Comparison of ENCODE assay signal across 8 mouse cellular contexts in the genomic region with DNA sequence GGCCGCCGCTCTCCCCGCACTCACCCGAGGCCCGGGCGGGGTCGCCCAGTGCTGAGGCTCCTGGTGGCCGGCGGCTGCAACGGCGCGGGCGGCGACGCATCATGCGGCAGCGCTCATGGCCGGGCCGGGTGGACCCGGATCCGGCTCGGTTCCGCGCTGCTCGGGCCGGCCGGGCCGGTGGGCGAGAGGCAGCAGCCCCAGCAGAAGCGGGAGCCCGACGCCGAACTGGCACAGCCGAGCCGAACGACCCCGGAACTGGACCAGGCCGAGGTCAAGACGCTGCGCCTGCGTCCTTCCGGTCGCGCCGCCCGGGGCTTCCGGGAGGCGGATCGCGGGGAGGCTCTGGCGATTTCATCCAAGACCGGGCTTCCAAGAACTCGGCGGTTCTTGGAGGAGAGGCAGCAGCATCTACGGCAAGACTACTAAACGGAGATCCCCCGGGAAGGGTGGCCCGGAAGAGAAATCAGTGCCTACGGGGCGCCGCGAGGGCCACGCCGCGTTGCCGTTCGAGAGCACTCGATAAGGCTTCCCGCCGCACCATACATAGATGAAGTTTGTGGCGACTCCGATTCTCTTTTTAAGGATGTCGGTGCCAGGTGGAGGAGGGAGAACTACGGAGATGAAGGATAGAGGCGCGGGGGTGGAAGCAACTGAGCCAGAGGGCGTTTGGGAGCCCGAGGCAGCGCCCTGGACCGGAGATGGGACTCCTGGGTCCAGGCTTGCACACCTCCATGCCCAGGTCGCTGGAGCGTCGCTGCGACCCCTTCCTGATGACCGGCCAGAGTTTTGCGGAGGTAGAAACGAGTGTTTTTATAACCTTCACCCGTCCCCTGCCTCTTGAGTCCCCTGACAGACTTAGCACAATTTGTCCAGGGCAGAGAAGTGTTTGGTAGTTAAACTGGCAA. TPM values are rescaled to one million over a fixed set of nuclear protein-coding genes. Genes with fewer than 3 reads are reported as not detected.
A peak's percentile ranks its signal among the peaks of the same experiment; 100 is the strongest.
DNase-seq lines count a peak whose midpoint lies in the region; ATAC-seq and TF ChIP-seq lines count a peak whose summit lies in the region.

A gene (minus strand): TSS at position 415 of the 905 bp plus-strand sequence.

- TF ChIP-seq CTCF in forebrain, postnatal 0 days (IDR thresholded peaks at IDR 0.05; ENCODE audit: low read depth): no peak
- TF ChIP-seq CTCF in layer of hippocampus, adult 2 months (conservative IDR thresholded peaks at IDR 0.05): peak; percentile 22; the same call in 1 of the 2 replicates
- no peak for TF ChIP-seq CTCF in lung, adult 2 months (IDR thresholded peaks at IDR 0.05; ENCODE audit: insufficient read depth, low read length)

- peak; percentile 54 for DNase-seq in ES-CJ7 (ENCODE audit: low read depth, low spot score)
- DNase-seq in cerebellum, adult 11-12 months: peak; percentile 81
- peak; percentile 89 for DNase-seq in forebrain, postnatal 0 days
- DNase-seq in heart, postnatal 36 days: peak; percentile 86 to 91
- DNase-seq in layer of hippocampus, adult 2 months (ENCODE audit: low spot score in 2 of 2): peak; percentile 80 to 82
- DNase-seq in lung, adult 2 months: peak; percentile 88
- DNase-seq in testis, postnatal 14 days (ENCODE audit: low spot score): peak; percentile 82

- H3K4me2 ChIP-seq in forebrain, postnatal 0 days (ENCODE audit: low read depth): peak within 1 kb of the TSS; percentile 97

- peak within 1 kb of the TSS; percentile 89 for H3K9ac ChIP-seq in forebrain, postnatal 0 days

- intact Hi-C loops in heart, postnatal 36 days (cut with DNase I): no loop called here

- under 1% methylated on average over 88 of the region's 88 CpGs for WGBS in forebrain, postnatal 0 days
- WGBS in lung, adult 2 months: under 1% methylated on average over 88 of the region's 88 CpGs

- peaks cover 12% of the 10 kb centered on the region for H3K4me1 ChIP-seq in forebrain, postnatal 0 days (ENCODE audit: insufficient read depth)
- peaks cover 15% of the 10 kb centered on the region for H3K4me1 ChIP-seq in lung, adult 2 months (ENCODE audit: control insufficient read depth, insufficient read depth, low read length)

- ATAC-seq in forebrain, postnatal 0 days: peak; percentile 90
- ATAC-seq in neutrophil, adult 5-6 weeks (ENCODE audit: extremely low read depth, insufficient number of reproducible peaks, low FRiP score, poor library complexity, severe bottlenecking): peak; percentile 48

- TF ChIP-seq POLR2A in lung, adult 2 months (IDR thresholded peaks at IDR 0.05; ENCODE audit: borderline replicate concordance, extremely low read depth, low read depth, low read length): peak; percentile 61

- no peaks in the 10 kb centered on the region for H3K36me3 ChIP-seq in forebrain, postnatal 0 days (ENCODE audit: insufficient read depth)

- peak within 1 kb of the TSS; percentile 94 for H3K27ac ChIP-seq in forebrain, postnatal 0 days (ENCODE audit: low read depth, low read length)
- peak within 1 kb of the TSS; percentile 97 for H3K27ac ChIP-seq in layer of hippocampus, adult 2 months

- no peaks in the 10 kb centered on the region for H3K27me3 ChIP-seq in forebrain, postnatal 0 days (ENCODE audit: insufficient read depth, low read length)

- peak within 1 kb of the TSS; percentile 84 for H3K4me3 ChIP-seq in forebrain, postnatal 0 days (ENCODE audit: low read depth, low read length)
- H3K4me3 ChIP-seq in layer of hippocampus, adult 2 months: peak within 1 kb of the TSS; percentile 73
- H3K4me3 ChIP-seq in lung, adult 2 months (replicated peaks; ENCODE audit: extremely low read depth, low read depth, low read length): peak within 1 kb of the TSS; percentile 68

- no peaks in the 10 kb centered on the region for H3K9me3 ChIP-seq in forebrain, postnatal 0 days (ENCODE audit: low read length)

RNA-seq across cellular contexts. Expression of the gene that starts here (rescaled TPM):
- total RNA-seq in forebrain, postnatal 0 days (2014; rRNA removed): 24.8 and 37.6 TPM in 2 replicates
- polyA plus RNA-seq in forebrain, postnatal 0 days (2015; fragmentation: Nextera tagmentation; extraction: Ambion mirVana): 19.2 and 25.3 TPM in 2 replicates
- total RNA-seq in heart, postnatal 36 days (2021): 10 to 100 TPM; 30.5 to 31.1 TPM
- 10 to 100 TPM; 33.9 to 35.9 TPM for total RNA-seq in layer of hippocampus, adult 2 months (2021)
- polyA plus RNA-seq in lung, adult 2 months (2012; rRNA removed): 64.9 and 78.0 TPM in 2 replicates
- 27.6 and 45.2 TPM in 2 replicates for total RNA-seq in neutrophil, adult 5-6 weeks (2017)

Comparison
In these comparisons a context has a peak if more than half of its experiments do, and no peak if none do; other contexts are left out.
1. Peak in every context shown above with its lines: DNase-seq, ATAC-seq, H3K4me3 ChIP-seq and H3K27ac ChIP-seq.